Mouse (Mus musculus) myocyte (in vitro differentiated cells): ENCODE measurements around the gene Rhd.

Experiments used
- CEBPB ChIP-seq: IDR thresholded peaks from 2 replicates; pipeline ENCODE4 v1.6.1; 2011; ENCODE audit warnings: mild to moderate bottlenecking, moderate library complexity; ENCODE audit not compliant: poor library complexity, insufficient read depth, severe bottlenecking
- E2F4 ChIP-seq: IDR thresholded peaks from one replicate; pipeline ENCODE4 v1.6.1; 2011; ENCODE audit warnings: mild to moderate bottlenecking, control low read depth, moderate library complexity; ENCODE audit not compliant: insufficient read depth
- MAX ChIP-seq: IDR thresholded peaks from one replicate; pipeline ENCODE4 v1.6.1; 2011; ENCODE audit warnings: low read depth, mild to moderate bottlenecking, control low read depth
- MYOD1 ChIP-seq, 3 experiments: IDR thresholded peaks; one replicate each; pipeline ENCODE4 v1.6.1; 2011; ENCODE audit warnings: control low read depth in 2 of 3, low read depth in 2 of 3, mild to moderate bottlenecking in 2 of 3, moderate library complexity in 1 of 3; ENCODE audit not compliant: insufficient read length in 2 of 3, control insufficient read depth in 1 of 3
- MYOG ChIP-seq, 3 experiments: IDR thresholded peaks; one replicate each; pipeline ENCODE4 v1.6.1; 2011; ENCODE audit warnings: control low read depth in 2 of 3, low read depth in 2 of 3, mild to moderate bottlenecking in 2 of 3; ENCODE audit not compliant: insufficient read length in 2 of 3, control insufficient read depth in 1 of 3, insufficient read depth in 1 of 3
- POLR2A ChIP-seq: IDR thresholded peaks from one replicate; pipeline ENCODE4 v1.6.1; 2011; ENCODE audit warnings: low read depth, mild to moderate bottlenecking, control low read depth, moderate library complexity; ENCODE audit not compliant: insufficient read length
- POLR2AphosphoS2 ChIP-seq: IDR thresholded peaks from one replicate; pipeline ENCODE4 v1.6.1; 2011; ENCODE audit warnings: low read depth, control low read depth; ENCODE audit not compliant: insufficient read length
- TCF12 ChIP-seq: IDR thresholded peaks from one replicate; pipeline ENCODE4 v1.6.1; 2011; ENCODE audit warnings: mild to moderate bottlenecking, control low read depth; ENCODE audit not compliant: poor library complexity, insufficient read depth, severe bottlenecking
- TCF3 ChIP-seq: IDR thresholded peaks from one replicate; pipeline ENCODE4 v1.6.1; 2011; ENCODE audit warnings: low read depth, control low read depth; ENCODE audit not compliant: insufficient read length
- USF1 ChIP-seq: IDR thresholded peaks from one replicate; pipeline ENCODE4 v1.6.1; 2011; ENCODE audit warnings: low read depth, mild to moderate bottlenecking, control low read depth, moderate library complexity

DNA sequence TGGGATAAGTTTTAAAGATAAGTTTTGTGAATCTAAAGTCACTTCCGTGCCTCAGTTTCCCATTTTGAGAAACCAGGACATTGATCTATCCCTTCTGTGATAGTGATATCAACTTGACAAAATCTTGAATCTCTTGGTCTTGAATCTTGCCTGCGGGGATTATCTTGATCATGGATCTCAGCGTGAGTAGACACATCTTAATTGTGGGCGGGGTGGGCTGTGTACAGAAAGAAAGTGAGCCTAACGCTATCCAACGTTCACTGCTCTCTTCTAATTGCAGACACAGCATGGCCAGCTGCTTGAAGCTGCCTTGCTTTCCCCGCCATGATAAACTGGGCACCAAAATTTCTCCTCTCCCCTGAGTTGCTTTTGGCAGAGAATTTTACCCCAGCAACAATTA is 1.3 kb upstream of the Rhd start:
- no peak for TF ChIP-seq POLR2A
- no peak for TF ChIP-seq MYOD1 (IDR thresholded peaks at IDR 0.05; ENCODE audit: control insufficient read depth in 1 of 3, insufficient read length in 2 of 3, low read depth in 2 of 3)
- no peak for TF ChIP-seq POLR2AphosphoS2
- no peak for TF ChIP-seq TCF3
- TF ChIP-seq MAX = no peak
- no peak for TF ChIP-seq USF1
- TF ChIP-seq MYOG (IDR thresholded peaks at IDR 0.05; ENCODE audit: control insufficient read depth in 1 of 3, insufficient read depth in 1 of 3, insufficient read length in 2 of 3, low read depth in 2 of 3) = no peak
- TF ChIP-seq TCF12 = no peak
- no peak for TF ChIP-seq CEBPB
- TF ChIP-seq E2F4 = no peak
